Mouse (Mus musculus) lung, embryonic 14.5 days (tissue): ENCODE measurements around the gene Epha10. TPM values are rescaled to one million over a fixed set of nuclear protein-coding genes. Genes with fewer than 3 reads are reported as not detected.

ENCODE experiments used
- ATAC-seq: fragments of 200-750 bp; cut with Nextera tagmentation; 2 replicates; pipeline ENCODE4 v1.8.0; 2017; ENCODE audit warnings: mild to moderate bottlenecking, moderate TSS enrichment, moderate library complexity; ENCODE audit not compliant: insufficient read depth
- DNase-seq: peaks from one replicate; pipeline ENCODE4 v3.0.0-alpha.2; 2015
- H3K27ac ChIP-seq: fragments of 300-500 bp; sonication (generic); 2 replicates; pipeline ENCODE4 v1.5.1; 2014; ENCODE audit warnings: low read depth, mild to moderate bottlenecking, moderate library complexity
- H3K27me3 ChIP-seq: fragments of 300-500 bp; sonication (generic); 2 replicates; pipeline ENCODE4 v1.6.1; 2014; ENCODE audit warnings: low read length, control low read depth; ENCODE audit not compliant: insufficient read depth
- H3K36me3 ChIP-seq: fragments of 300-500 bp; sonication (generic); 2 replicates; pipeline ENCODE4 v1.6.1; 2014; ENCODE audit warnings: control low read depth; ENCODE audit not compliant: insufficient read depth
- H3K4me1 ChIP-seq: fragments of 300-500 bp; sonication (generic); 2 replicates; pipeline ENCODE4 v1.6.1; 2014; ENCODE audit warnings: antibody characterized with exemption, control low read depth; ENCODE audit not compliant: insufficient read depth
- H3K4me2 ChIP-seq: fragments of 300-500 bp; sonication (generic); 2 replicates; pipeline ENCODE4 v1.6.1; 2014; ENCODE audit warnings: mild to moderate bottlenecking
- H3K4me3 ChIP-seq: fragments of 300-500 bp; sonication (generic); 2 replicates; pipeline ENCODE4 v1.5.1; 2014; ENCODE audit warnings: low read depth, low read length
- H3K9ac ChIP-seq: fragments of 300-500 bp; sonication (generic); 2 replicates; pipeline ENCODE4 v1.6.1; 2014
- H3K9me3 ChIP-seq: fragments of 300-500 bp; sonication (generic); 2 replicates; pipeline ENCODE4 v1.6.1; 2016; ENCODE audit warnings: low read depth, low read length, control low read depth
- CTCF ChIP-seq: IDR thresholded peaks from 2 replicates; pipeline ENCODE4 v1.5.1; 2016; ENCODE audit warnings: antibody characterized with exemption, low read depth
- WGBS: fragments of 180-500 bp; shearing (Covaris S2); extraction: QIAGEN DNeasy Blood & Tissue Kit; methylation state at CpG from one replicate; pipeline ENCODE4 v1.1.7; 2014; 5-methylcytosine and 5-hydroxymethylcytosine counted together
- polyA plus RNA-seq: library from polyadenylated mRNA; unstranded; fragments of >200 nt; fragmentation: Nextera tagmentation; extraction: Ambion mirVana; gene quantifications from 2 replicates; pipeline ENCODE4 v1.2.1, GENCODE M21; 2014

The Epha10 gene
- polyA plus RNA-seq, 1 experiment from 2014 or later: not detected

- WGBS: 10% methylated on average over 8 of the region's 8 CpGs
- Histone ChIP-seq H3K9me3 (no peaks in the 10 kb centered on the region), H3K4me2 (no peak overlapping the region), H3K36me3 (no peaks in the 10 kb centered on the region), H3K27ac (no peak overlapping the region), H3K4me3 (no peak overlapping the region), H3K4me1 (no peaks in the 10 kb centered on the region), H3K9ac (no peak overlapping the region), H3K27me3 (no peaks in the 10 kb centered on the region)
- ATAC-seq (no peak), DNase-seq (no peak)
- TF ChIP-seq CTCF: no peak
These were observed 84.4 kb downstream of the Epha10 start for GRCm38 (mm10) chr4:124964912-124965599.

Other genes starting within 250 kb of the Epha10 start
- gene Pou3f1, start 224.1 kb upstream of the Epha10 start, polyA plus RNA-seq: 0.11 and 0.41 TPM in 2 replicates
- gene Utp11, start 187.3 kb upstream of the Epha10 start, polyA plus RNA-seq: 59.0 and 59.5 TPM in 2 replicates
- 12.8 and 13.1 TPM in 2 replicates for gene Fhl3, start 180.2 kb upstream of the Epha10 start, polyA plus RNA-seq
- gene Sf3a3, start 166.1 kb upstream of the Epha10 start, polyA plus RNA-seq: 164 and 166 TPM in 2 replicates
- gene Inpp5b, start 139.0 kb upstream of the Epha10 start, polyA plus RNA-seq: 25.5 and 34.0 TPM in 2 replicates
- gene Mtf1, start 78.8 kb upstream of the Epha10 start, polyA plus RNA-seq: 14.1 and 14.2 TPM in 2 replicates
- gene Yrdc, start 30.2 kb upstream of the Epha10 start, polyA plus RNA-seq: 42.4 and 44.7 TPM in 2 replicates
- 60.0 and 62.7 TPM in 2 replicates for gene 1110065P20Rik, start 29.7 kb upstream of the Epha10 start, polyA plus RNA-seq
- gene Maneal, start 18.7 kb upstream of the Epha10 start, polyA plus RNA-seq: 0.61 and 0.82 TPM in 2 replicates
- 3.6 and 3.9 TPM in 2 replicates for gene 9930104L06Rik, start 56.1 kb downstream of the Epha10 start, polyA plus RNA-seq
- 157 and 169 TPM in 2 replicates for gene Cdca8, start 58.4 kb downstream of the Epha10 start, polyA plus RNA-seq
- gene Rspo1, start 105.5 kb downstream of the Epha10 start, polyA plus RNA-seq: 12.8 and 16.0 TPM in 2 replicates
- gene Gnl2, start 135.7 kb downstream of the Epha10 start, polyA plus RNA-seq: 80.7 and 81.9 TPM in 2 replicates
- gene Dnali1, start 184.8 kb downstream of the Epha10 start, polyA plus RNA-seq: 0.13 and 0.42 TPM in 2 replicates
- 35.0 and 35.6 TPM in 2 replicates for gene Snip1, start 185.8 kb downstream of the Epha10 start, polyA plus RNA-seq
- gene Meaf6, start 204.2 kb downstream of the Epha10 start, polyA plus RNA-seq: 63.5 and 65.2 TPM in 2 replicates
- 0.41 and 0.42 TPM in 2 replicates for gene Zc3h12a, start 246.9 kb downstream of the Epha10 start, polyA plus RNA-seq